Mouse (Mus musculus) G1E (cell line): ENCODE data around the gene Pou6f2.

Source experiments
- CTCF ChIP-seq: IDR thresholded peaks from 2 replicates; pipeline ENCODE4 v1.5.1; 2012; ENCODE audit warnings: low read depth, low read length, inconsistent platforms, mixed read lengths
- GATA1 ChIP-seq: IDR thresholded peaks from 2 replicates; pipeline ENCODE4 v1.6.1; 2012; ENCODE audit warnings: borderline replicate concordance, low read length, inconsistent platforms, mixed read lengths
- GATA2 ChIP-seq: IDR thresholded peaks from 2 replicates; pipeline ENCODE4 v1.6.1; 2012; ENCODE audit warnings: low read depth, low read length, inconsistent platforms, borderline replicate concordance
- POLR2AphosphoS5 ChIP-seq: IDR thresholded peaks from 2 replicates; pipeline ENCODE4 v1.6.1; 2012; ENCODE audit warnings: low read depth, low read length, inconsistent platforms; ENCODE audit not compliant: insufficient replicate concordance

DNA sequence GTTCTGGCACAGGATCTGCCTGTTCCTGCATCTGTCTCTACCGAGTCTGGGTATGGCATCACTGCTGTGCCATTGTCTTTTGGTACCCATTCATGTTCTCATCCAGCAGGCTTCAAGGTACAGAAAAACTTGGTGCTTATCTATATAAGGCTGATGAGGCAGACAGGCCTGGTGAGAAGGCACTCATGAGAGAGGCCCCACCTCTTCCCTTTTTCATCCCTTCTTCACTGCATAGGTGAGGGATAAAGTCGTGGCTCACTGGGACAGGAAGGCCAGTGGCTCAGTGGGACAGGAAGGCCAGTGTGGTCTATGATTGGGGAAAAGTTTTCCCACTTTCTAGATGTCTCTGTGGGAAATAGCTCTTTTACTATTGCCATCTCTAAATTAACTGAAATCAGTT is 263.8 kb downstream of the Pou6f2 start:
- no peak for TF ChIP-seq CTCF
- TF ChIP-seq GATA1: no peak
- TF ChIP-seq GATA2: no peak
- no peak for TF ChIP-seq POLR2AphosphoS5
